Mouse (Mus musculus): ENCODE results near the gene Etv1. TPM values are rescaled to one million over a fixed set of nuclear protein-coding genes. Genes with fewer than 3 reads are reported as not detected.

Etv1 gene
- polyA plus RNA-seq, 1 experiment from 2014 or later: 13.5 TPM

- Histone ChIP-seq H3K27me3 (no peaks in the 10 kb centered on the region), H3K4me3 (no peak overlapping the region), H3K27ac (replicated peaks) (no peak overlapping the region), H3K4me1 (peaks cover 8% of the 10 kb centered on the region; the same call in 1 of the 2 replicates), H3K36me3 (no peaks in the 10 kb centered on the region), H3K9ac (replicated peaks) (no peak overlapping the region), H3K9me3 (no peaks in the 10 kb centered on the region), H3K4me2 (replicated peaks) (no peak overlapping the region)
- no peak for ATAC-seq (ENCODE audit: low FRiP score, low read depth)
- 6% methylated on average over 1 of the region's 1 CpGs for WGBS
These were observed 5.0 kb downstream of the Etv1 start for GRCm38 (mm10) chr12:38784221-38784620.

GRCm38 (mm10) chr12:38786571-38786970 lies 7.4 kb downstream of the Etv1 start:
- Histone ChIP-seq H3K4me1 (peaks cover 5% of the 10 kb centered on the region; the same call in 1 of the 2 replicates), H3K27me3 (no peaks in the 10 kb centered on the region), H3K9me3 (no peaks in the 10 kb centered on the region), H3K4me2 (replicated peaks) (no peak overlapping the region), H3K4me3 (no peak overlapping the region), H3K9ac (replicated peaks) (no peak overlapping the region), H3K27ac (replicated peaks) (no peak overlapping the region), H3K36me3 (no peaks in the 10 kb centered on the region)
- no peak for ATAC-seq (ENCODE audit: low FRiP score, low read depth)
- 93% methylated on average over 4 of the region's 4 CpGs for WGBS

GRCm38 (mm10) chr12:38787704-38788103 lies 8.5 kb downstream of the Etv1 start:
- H3K27ac ChIP-seq (replicated peaks): no peak overlapping the region
- no peak for ATAC-seq (ENCODE audit: low FRiP score, low read depth)
- 76% methylated on average over 3 of the region's 3 CpGs for WGBS
- no peak overlapping the region for H3K4me2 ChIP-seq (replicated peaks)
- no peaks in the 10 kb centered on the region for H3K36me3 ChIP-seq
- H3K4me3 ChIP-seq: no peak overlapping the region
- H3K9me3 ChIP-seq: no peaks in the 10 kb centered on the region
- H3K4me1 ChIP-seq: peaks cover 5% of the 10 kb centered on the region; the same call in 1 of the 2 replicates
- H3K27me3 ChIP-seq: no peaks in the 10 kb centered on the region
- no peak overlapping the region for H3K9ac ChIP-seq (replicated peaks)

GRCm38 (mm10) chr12:38788621-38789020 lies 9.4 kb downstream of the Etv1 start:
- Histone ChIP-seq H3K9ac (replicated peaks) (no peak overlapping the region), H3K4me3 (no peak overlapping the region), H3K9me3 (no peaks in the 10 kb centered on the region), H3K4me2 (replicated peaks) (no peak overlapping the region), H3K27me3 (no peaks in the 10 kb centered on the region), H3K4me1 (peaks cover 5% of the 10 kb centered on the region; the same call in 1 of the 2 replicates), H3K36me3 (no peaks in the 10 kb centered on the region), H3K27ac (replicated peaks) (no peak overlapping the region)
- ATAC-seq (ENCODE audit: low FRiP score, low read depth): no peak
- 56% methylated on average over 6 of the region's 6 CpGs for WGBS

GRCm38 (mm10) chr12:38789789-38790355 lies 10.7 kb downstream of the Etv1 start:
- 91% methylated on average over 10 of the region's 10 CpGs for WGBS

GRCm38 (mm10) chr12:38793076-38793475 lies 13.9 kb downstream of the Etv1 start:
- no peaks in the 10 kb centered on the region for H3K27me3 ChIP-seq
- H3K4me1 ChIP-seq: peaks cover 5% of the 10 kb centered on the region; the same call in 1 of the 2 replicates
- no peak overlapping the region for H3K4me3 ChIP-seq
- no peak overlapping the region for H3K9ac ChIP-seq (replicated peaks)
- ATAC-seq (ENCODE audit: low FRiP score, low read depth): no peak
- 83% methylated on average over 4 of the region's 4 CpGs for WGBS
- no peak overlapping the region for H3K27ac ChIP-seq (replicated peaks)
- H3K9me3 ChIP-seq: no peaks in the 10 kb centered on the region
- no peak overlapping the region for H3K4me2 ChIP-seq (replicated peaks)
- H3K36me3 ChIP-seq: no peaks in the 10 kb centered on the region

More at GRCm38 (mm10) chr12:38789789-38790355, 10.7 kb downstream of the Etv1 start:
- no peak overlapping the region for H3K9ac ChIP-seq (replicated peaks)
- H3K27ac ChIP-seq (replicated peaks): no peak overlapping the region
- no peak overlapping the region for H3K4me2 ChIP-seq (replicated peaks)
- no peaks in the 10 kb centered on the region for H3K36me3 ChIP-seq
- H3K27me3 ChIP-seq: no peaks in the 10 kb centered on the region
- H3K9me3 ChIP-seq: no peaks in the 10 kb centered on the region
- no peak overlapping the region for H3K4me3 ChIP-seq
- peaks cover 5% of the 10 kb centered on the region; the same call in 1 of the 2 replicates for H3K4me1 ChIP-seq
- no peak for ATAC-seq (ENCODE audit: low FRiP score, low read depth)

- WGBS: 69% methylated on average over 2 of the region's 2 CpGs
- Histone ChIP-seq H3K27me3 (no peaks in the 10 kb centered on the region), H3K9me3 (no peaks in the 10 kb centered on the region), H3K4me1 (no peaks in the 10 kb centered on the region), H3K9ac (replicated peaks) (no peak overlapping the region), H3K36me3 (no peaks in the 10 kb centered on the region), H3K4me2 (replicated peaks) (no peak overlapping the region), H3K4me3 (no peak overlapping the region), H3K27ac (replicated peaks) (no peak overlapping the region)
- no peak for ATAC-seq (ENCODE audit: low FRiP score, low read depth)
These were observed 14.5 kb downstream of the Etv1 start for GRCm38 (mm10) chr12:38793697-38794096.

- WGBS: 82% methylated on average over 5 of the region's 5 CpGs
- Histone ChIP-seq H3K4me3 (no peak overlapping the region), H3K4me1 (no peaks in the 10 kb centered on the region), H3K4me2 (replicated peaks) (no peak overlapping the region), H3K27me3 (no peaks in the 10 kb centered on the region), H3K9ac (replicated peaks) (no peak overlapping the region), H3K36me3 (no peaks in the 10 kb centered on the region), H3K27ac (replicated peaks) (no peak overlapping the region), H3K9me3 (no peaks in the 10 kb centered on the region)
- ATAC-seq (ENCODE audit: low FRiP score, low read depth): no peak
These were observed 27.9 kb downstream of the Etv1 start for GRCm38 (mm10) chr12:38807031-38807430.

GRCm38 (mm10) chr12:38812392-38812791 lies 33.2 kb downstream of the Etv1 start:
- Histone ChIP-seq H3K27me3 (no peaks in the 10 kb centered on the region), H3K4me3 (no peak overlapping the region), H3K9ac (replicated peaks) (no peak overlapping the region), H3K27ac (replicated peaks) (no peak overlapping the region), H3K36me3 (no peaks in the 10 kb centered on the region), H3K9me3 (no peaks in the 10 kb centered on the region), H3K4me1 (no peaks in the 10 kb centered on the region), H3K4me2 (replicated peaks) (no peak overlapping the region)
- ATAC-seq (ENCODE audit: low FRiP score, low read depth): no peak
- WGBS: 78% methylated on average over 6 of the region's 6 CpGs

- Histone ChIP-seq H3K27me3 (no peaks in the 10 kb centered on the region), H3K4me3 (no peak overlapping the region), H3K27ac (replicated peaks) (no peak overlapping the region), H3K4me2 (replicated peaks) (no peak overlapping the region), H3K4me1 (no peaks in the 10 kb centered on the region), H3K9ac (replicated peaks) (no peak overlapping the region), H3K36me3 (no peaks in the 10 kb centered on the region), H3K9me3 (no peaks in the 10 kb centered on the region)
- 87% methylated on average over 6 of the region's 6 CpGs for WGBS
- no peak for ATAC-seq (ENCODE audit: low FRiP score, low read depth)
These were observed 35.0 kb downstream of the Etv1 start for GRCm38 (mm10) chr12:38814010-38814786.

- no peaks in the 10 kb centered on the region for H3K4me1 ChIP-seq
- H3K27ac ChIP-seq (replicated peaks): no peak overlapping the region
- no peak overlapping the region for H3K9ac ChIP-seq (replicated peaks)
These were observed 37.1 kb downstream of the Etv1 start for GRCm38 (mm10) chr12:38816235-38816634.

GRCm38 (mm10) chr12:38818320-38818719 lies 39.1 kb downstream of the Etv1 start:
- no peak overlapping the region for H3K9ac ChIP-seq (replicated peaks)
- no peak for ATAC-seq (ENCODE audit: low FRiP score, low read depth)
- H3K27ac ChIP-seq (replicated peaks): no peak overlapping the region
- H3K4me3 ChIP-seq: no peak overlapping the region
- no peak overlapping the region for H3K4me2 ChIP-seq (replicated peaks)
- H3K9me3 ChIP-seq: no peaks in the 10 kb centered on the region
- no peaks in the 10 kb centered on the region for H3K27me3 ChIP-seq
- 91% methylated on average over 2 of the region's 2 CpGs for WGBS
- H3K36me3 ChIP-seq: no peaks in the 10 kb centered on the region
- H3K4me1 ChIP-seq: no peaks in the 10 kb centered on the region

More at GRCm38 (mm10) chr12:38816235-38816634, 37.1 kb downstream of the Etv1 start:
- peak; percentile 58; the same call in 1 of the 2 replicates for ATAC-seq (ENCODE audit: low FRiP score, low read depth)
- Histone ChIP-seq H3K4me3 (no peak overlapping the region), H3K27me3 (no peaks in the 10 kb centered on the region), H3K9me3 (no peaks in the 10 kb centered on the region), H3K36me3 (no peaks in the 10 kb centered on the region), H3K4me2 (replicated peaks) (no peak overlapping the region)
- WGBS: 46% methylated on average over 3 of the region's 3 CpGs

Data from midbrain, embryonic 12.5 days (tissue).